In the genomic region with DNA sequence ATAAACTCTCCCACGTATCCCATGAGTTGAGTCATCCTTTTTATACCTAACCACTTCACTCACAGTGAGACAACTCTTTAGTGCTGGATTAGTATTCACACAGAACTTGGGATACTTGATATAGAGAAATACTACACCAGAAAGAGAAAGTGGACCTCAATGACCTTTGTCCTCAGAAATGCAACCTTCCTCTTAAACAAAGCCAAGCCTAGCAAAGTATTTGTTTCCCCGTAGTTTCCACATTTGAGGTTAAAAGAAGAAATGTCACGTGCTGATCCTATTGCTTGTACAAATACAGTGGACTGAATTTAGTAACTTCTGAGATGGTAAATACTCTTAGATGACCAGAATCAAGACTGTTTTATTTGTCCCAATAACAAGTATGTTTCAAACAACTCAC, we compare ENCODE assay signal across 18 mouse cellular contexts.
"Had no signal": no experiment of that assay in that cellular context is flagged by ENCODE, and none has a peak within 500 bp of the region (broad histone marks: within the 10 kb centered on the region; RNA-seq: fewer than 3 reads in every experiment).

No protein-coding gene starts in this region.

- ATAC-seq: liver, postnatal 0 days; midbrain, embryonic 13.5 days; midbrain, embryonic 16.5 days had no signal

- H3K9me3 ChIP-seq: limb, embryonic 13.5 days; megakaryocyte, embryonic 14.5 days; midbrain, embryonic 10.5 days; midbrain, embryonic 13.5 days had no signal

- H3K9ac ChIP-seq: limb, embryonic 13.5 days; liver, embryonic 14.5 days; liver, postnatal 0 days; midbrain, embryonic 13.5 days had no signal

- H3K27me3 ChIP-seq: limb, embryonic 13.5 days; midbrain, embryonic 13.5 days had no signal

- DNase-seq: kidney, adult 18-20 months; kidney, adult 9 months; kidney, postnatal 14 days; kidney, postnatal 4 days; left cerebral cortex, postnatal 4 days; liver; liver, postnatal 0 days; lung, postnatal 36 days; right cerebral cortex, adult 18-20 months; right cerebral cortex, postnatal 14 days; right cerebral cortex, postnatal 4 days; thymus, postnatal 25 days had no signal

- H3K4me3 ChIP-seq: limb, embryonic 13.5 days; megakaryocyte, embryonic 14.5 days; midbrain, embryonic 10.5 days; midbrain, embryonic 13.5 days had no signal

- H3K27ac ChIP-seq: limb, embryonic 13.5 days; liver, embryonic 14.5 days; midbrain, embryonic 10.5 days; midbrain, embryonic 13.5 days had no signal

- H3K4me2 ChIP-seq: limb, embryonic 13.5 days; midbrain, embryonic 13.5 days had no signal

- H3K4me1 ChIP-seq: limb, embryonic 13.5 days; midbrain, embryonic 10.5 days; midbrain, embryonic 13.5 days had no signal

- H3K36me3 ChIP-seq: limb, embryonic 13.5 days; midbrain, embryonic 10.5 days; midbrain, embryonic 13.5 days had no signal
